Comparison of ENCODE assay signal across 10 mouse cellular contexts in genomic region chr12:40458977-40459376, GRCm38 (mm10). TPM values are rescaled to one million over a fixed set of nuclear protein-coding genes. Genes with fewer than 3 reads are reported as not detected.
A peak's percentile ranks its signal among the peaks of the same experiment; 100 is the strongest.
DNase-seq lines count a peak whose midpoint lies in the region; ATAC-seq lines count a peak whose summit lies in the region.
"Had no signal": no experiment of that assay in that cellular context is flagged by ENCODE, and none has a peak within 500 bp of the region (broad histone marks: within the 10 kb centered on the region; RNA-seq: fewer than 3 reads in every experiment).

No protein-coding gene starts in this region.

- H3K27me3 ChIP-seq in midbrain, embryonic 11.5 days (ENCODE audit: control insufficient read depth, insufficient read depth, low read length), result no peaks in the 10 kb centered on the region
- H3K27me3 ChIP-seq: limb, embryonic 15.5 days; midbrain, embryonic 13.5 days had no signal

- ATAC-seq in midbrain, embryonic 11.5 days (ENCODE audit: low FRiP score), result no peak
- ATAC-seq: midbrain, embryonic 13.5 days had no signal

- no peak overlapping the region for H3K4me2 ChIP-seq in midbrain, embryonic 11.5 days
- H3K4me2 ChIP-seq: limb, embryonic 15.5 days; midbrain, embryonic 13.5 days had no signal

- H3K27ac ChIP-seq in midbrain, embryonic 11.5 days (ENCODE audit: low read depth, low read length), result no peak overlapping the region
- H3K27ac ChIP-seq: midbrain, embryonic 13.5 days had no signal

- peak; percentile 22 for DNase-seq in gastrocnemius, postnatal 25 days
- DNase-seq in gastrocnemius, postnatal 4 days (ENCODE audit: low spot score in 2 of 2), result no peak
- peak; percentile 81 for DNase-seq in heart, adult 8-10 months (ENCODE audit: low spot score)
- DNase-seq in kidney, adult 9 months, result peak; percentile 73
- DNase-seq in lung, postnatal 36 days, result peak; percentile 85
- DNase-seq in midbrain, embryonic 11.5 days (ENCODE audit: low spot score, missing footprints), result no peak
- DNase-seq in layer of hippocampus, postnatal 10 days (ENCODE audit: low spot score in 2 of 2), result no peak
- DNase-seq in frontal cortex, postnatal 25 days (ENCODE audit: low spot score in 2 of 2), result no peak

- H3K4me3 ChIP-seq in midbrain, embryonic 11.5 days (ENCODE audit: low read depth, low read length), result no peak overlapping the region
- H3K4me3 ChIP-seq: limb, embryonic 15.5 days; midbrain, embryonic 13.5 days had no signal

- H3K36me3 ChIP-seq in midbrain, embryonic 11.5 days (ENCODE audit: control insufficient read depth, insufficient read depth, low read length), result no peaks in the 10 kb centered on the region
- H3K36me3 ChIP-seq: limb, embryonic 15.5 days; midbrain, embryonic 13.5 days had no signal

- H3K9ac ChIP-seq in midbrain, embryonic 11.5 days (ENCODE audit: low read length), result no peak overlapping the region
- H3K9ac ChIP-seq: limb, embryonic 15.5 days; midbrain, embryonic 13.5 days had no signal

- 68% methylated on average over 3 of the region's 3 CpGs for WGBS in midbrain, embryonic 11.5 days

- H3K4me1 ChIP-seq in midbrain, embryonic 11.5 days (ENCODE audit: control insufficient read depth, insufficient read depth, low read length), result no peaks in the 10 kb centered on the region
- H3K4me1 ChIP-seq: limb, embryonic 15.5 days had no signal

- H3K9me3 ChIP-seq in midbrain, embryonic 11.5 days (ENCODE audit: control insufficient read depth, low read length), result no peaks in the 10 kb centered on the region
- H3K9me3 ChIP-seq: limb, embryonic 15.5 days; midbrain, embryonic 13.5 days had no signal

RNA-seq across cellular contexts. Expression of gene Dock4, which starts 13.2 kb away (rescaled TPM):
- total RNA-seq in gastrocnemius, postnatal 25 days (2021), result 10 to 100 TPM; 10.9 to 13.3 TPM
- total RNA-seq in gastrocnemius, postnatal 4 days (2021), result 10 to 100 TPM; 20.7 to 23.4 TPM
- total RNA-seq in heart, adult 8-10 months (2022), result 10 to 100 TPM in 3 of 4 experiments, 1 to 10 TPM in 1; 9.1 to 11.4 (median 10.9) TPM
- polyA plus RNA-seq in midbrain, embryonic 11.5 days (2014; fragmentation: Nextera tagmentation; extraction: Ambion mirVana), result 10.2 and 12.6 TPM in 2 replicates
- 100 to 1,000 TPM; 142 to 146 TPM for total RNA-seq in layer of hippocampus, postnatal 10 days (2021)

RNA-seq across cellular contexts. Expression of gene Zfp277, which starts 13.3 kb away (rescaled TPM):
- 1 to 10 TPM; 6.9 to 8.2 TPM for total RNA-seq in gastrocnemius, postnatal 25 days (2021)
- total RNA-seq in gastrocnemius, postnatal 4 days (2021), result 10 to 100 TPM; 14.8 to 17.9 TPM
- total RNA-seq in heart, adult 8-10 months (2022), result 10 to 100 TPM; 10.3 to 12.3 (median 11.0) TPM
- polyA plus RNA-seq in midbrain, embryonic 11.5 days (2014; fragmentation: Nextera tagmentation; extraction: Ambion mirVana), result 40.0 and 43.7 TPM in 2 replicates
- 10 to 100 TPM; 28.1 to 29.0 TPM for total RNA-seq in layer of hippocampus, postnatal 10 days (2021)

Comparison
In these comparisons a context has a peak if more than half of its experiments do, and no peak if none do; other contexts are left out.
1. DNase-seq: peak in gastrocnemius, postnatal 25 days (single experiment), heart, adult 8-10 months (single experiment), kidney, adult 9 months (single experiment) and lung, postnatal 36 days (single experiment); none in gastrocnemius, postnatal 4 days (0 of 2), midbrain, embryonic 11.5 days (single experiment), layer of hippocampus, postnatal 10 days (0 of 2) and frontal cortex, postnatal 25 days (0 of 2).
2. RNA of gene Dock4, which starts 13.2 kb away (total RNA-seq): 142 to 146 TPM in layer of hippocampus, postnatal 10 days; 20.7 to 23.4 TPM in gastrocnemius, postnatal 4 days, 10.9 to 13.3 TPM in gastrocnemius, postnatal 25 days and 9.1 to 11.4 TPM in heart, adult 8-10 months; every median in the first group is over 4 times any median in the second.